Mouse (Mus musculus) liver, adult (tissue): ENCODE data around the gene Olfr358.

Source experiments
- GATA4 ChIP-seq: IDR thresholded peaks from 2 replicates; pipeline ENCODE4 v1.6.1; 2014; ENCODE audit warnings: mild to moderate bottlenecking, low read length; ENCODE audit not compliant: insufficient replicate concordance

Gene Olfr358

GRCm38 (mm10) chr2:37009235-37009634, at the start of gene Olfr358:
Gene Olfr358 (minus strand): TSS chr2:37009335.
- TF ChIP-seq GATA4 = no peak

GRCm38 (mm10) chr2:36997030-36997429, 12.1 kb downstream of the Olfr358 start:
- no peak for TF ChIP-seq GATA4

GRCm38 (mm10) chr2:36993527-36993926, 15.6 kb downstream of the Olfr358 start, which contains the start of gene Olfr357:
Gene Olfr357 (plus strand): TSS chr2:36993827.
- TF ChIP-seq GATA4 = no peak
